Mouse (Mus musculus) bone marrow macrophage, adult 2 months (primary cell): ENCODE measurements around the gene Slc24a3.

ENCODE experiments used
- CTCF ChIP-seq: IDR thresholded peaks from 2 replicates; pipeline ENCODE4 v1.5.1; 2012; ENCODE audit warnings: low read depth, mild to moderate bottlenecking, low read length, moderate library complexity
- POLR2A ChIP-seq: IDR thresholded peaks from 2 replicates; pipeline ENCODE4 v1.6.1; 2012; ENCODE audit warnings: mild to moderate bottlenecking, low read depth, low read length, borderline replicate concordance

- TF ChIP-seq POLR2A (no peak), CTCF (no peak)
Observed at GRCm38 (mm10) chr2:145522017-145522416, 354.5 kb downstream of the Slc24a3 start.
